Comparison of ENCODE assay signal across 8 mouse cellular contexts in genomic region chr10:7726501-7726812, GRCm38 (mm10). TPM values are rescaled to one million over a fixed set of nuclear protein-coding genes. Genes with fewer than 3 reads are reported as not detected.
A peak's percentile ranks its signal among the peaks of the same experiment; 100 is the strongest.
DNase-seq lines count a peak whose midpoint lies in the region; ATAC-seq lines count a peak whose summit lies in the region.

No protein-coding gene starts in this region.

- no peak for DNase-seq in heart, postnatal 10 days
- peak; percentile 47 for DNase-seq in MN1 (ENCODE audit: low spot score)
- DNase-seq in gastrocnemius, adult 18-20 months (ENCODE audit: low spot score), result no peak
- no peak for DNase-seq in cerebellum, adult 8-10 months
- DNase-seq in spleen, postnatal 36 days (ENCODE audit: low spot score in 2 of 2), result no peak

- no peaks in the 10 kb centered on the region for H3K36me3 ChIP-seq in heart, embryonic 15.5 days
- H3K36me3 ChIP-seq in heart, embryonic 16.5 days (ENCODE audit: control insufficient read depth, insufficient read depth), result no peaks in the 10 kb centered on the region
- no peaks in the 10 kb centered on the region for H3K36me3 ChIP-seq in midbrain, embryonic 12.5 days

- ATAC-seq in heart, embryonic 15.5 days (replicated peaks; ENCODE audit: insufficient number of reproducible peaks, insufficient read depth, low FRiP score, low read depth), result no peak
- no peak for ATAC-seq in heart, embryonic 16.5 days (replicated peaks; ENCODE audit: extremely low read depth, insufficient read depth, low FRiP score)
- no peak for ATAC-seq in midbrain, embryonic 12.5 days (ENCODE audit: low FRiP score, low read depth)

- WGBS in heart, embryonic 15.5 days, result under 1% methylated on average over 8 of the region's 8 CpGs
- under 1% methylated on average over 8 of the region's 8 CpGs for WGBS in heart, embryonic 16.5 days
- WGBS in midbrain, embryonic 12.5 days, result under 1% methylated on average over 8 of the region's 8 CpGs

- H3K4me2 ChIP-seq in heart, embryonic 15.5 days, result peak overlapping the region; percentile 84
- H3K4me2 ChIP-seq in heart, embryonic 16.5 days (ENCODE audit: low read depth, low read length), result peak overlapping the region; percentile 94
- H3K4me2 ChIP-seq in midbrain, embryonic 12.5 days (replicated peaks), result peak overlapping the region; percentile 88

- H3K9me3 ChIP-seq in heart, embryonic 15.5 days (replicated peaks), result no peaks in the 10 kb centered on the region
- H3K9me3 ChIP-seq in heart, embryonic 16.5 days (replicated peaks; ENCODE audit: control insufficient read depth, low read length), result no peaks in the 10 kb centered on the region
- no peaks in the 10 kb centered on the region for H3K9me3 ChIP-seq in midbrain, embryonic 12.5 days

- H3K4me1 ChIP-seq in heart, embryonic 15.5 days (replicated peaks), result peaks cover 12% of the 10 kb centered on the region
- H3K4me1 ChIP-seq in heart, embryonic 16.5 days (ENCODE audit: control insufficient read depth, insufficient read depth, low read length), result peaks cover 10% of the 10 kb centered on the region
- peaks cover 13% of the 10 kb centered on the region for H3K4me1 ChIP-seq in midbrain, embryonic 12.5 days

- H3K4me3 ChIP-seq in heart, embryonic 15.5 days, result peak overlapping the region; percentile 87
- peak overlapping the region; percentile 97 for H3K4me3 ChIP-seq in heart, embryonic 16.5 days (ENCODE audit: low read length)
- H3K4me3 ChIP-seq in midbrain, embryonic 12.5 days, result peak overlapping the region; percentile 92

- intact Hi-C loops in heart, postnatal 10 days (cut with DNase I), result no loop called here

- H3K9ac ChIP-seq in heart, embryonic 15.5 days, result peak overlapping the region; percentile 81
- peak overlapping the region; percentile 90 for H3K9ac ChIP-seq in heart, embryonic 16.5 days (ENCODE audit: low read length)
- peak overlapping the region; percentile 84 for H3K9ac ChIP-seq in midbrain, embryonic 12.5 days (replicated peaks)

- H3K27me3 ChIP-seq in heart, embryonic 15.5 days, result no peaks in the 10 kb centered on the region
- H3K27me3 ChIP-seq in heart, embryonic 16.5 days (ENCODE audit: control insufficient read depth, insufficient read depth, low read length), result no peaks in the 10 kb centered on the region
- no peaks in the 10 kb centered on the region for H3K27me3 ChIP-seq in midbrain, embryonic 12.5 days

- peak overlapping the region; percentile 75 for H3K27ac ChIP-seq in heart, embryonic 15.5 days
- H3K27ac ChIP-seq in heart, embryonic 16.5 days (ENCODE audit: low read length), result peak overlapping the region; percentile 83
- 0 out of 2 replicates have a peak overlapping the region, but pooled peaks have one; percentile 68 for H3K27ac ChIP-seq in midbrain, embryonic 12.5 days (replicated peaks)

RNA-seq across cellular contexts. Expression of gene Katna1, which starts 0.7 kb away (rescaled TPM):
- polyA plus RNA-seq in heart, embryonic 15.5 days (2015; fragmentation: Nextera tagmentation; extraction: Ambion mirVana), result 30.3 and 32.8 TPM in 2 replicates
- total RNA-seq in heart, postnatal 10 days (2021), result 10 to 100 TPM; 11.9 to 16.9 TPM
- polyA plus RNA-seq in heart, embryonic 16.5 days (2015; fragmentation: Nextera tagmentation; extraction: Ambion mirVana), result 34.1 and 45.5 TPM in 2 replicates
- 51.5 and 56.5 TPM in 2 replicates for polyA plus RNA-seq in midbrain, embryonic 12.5 days (2016; fragmentation: Nextera tagmentation; extraction: Ambion mirVana)
- 10 to 100 TPM; 11.8 to 13.9 TPM for total RNA-seq in gastrocnemius, adult 18-20 months (2021)

RNA-seq across cellular contexts. Expression of gene Lats1, which starts 45.4 kb away (rescaled TPM):
- 2.9 and 4.2 TPM in 2 replicates for polyA plus RNA-seq in heart, embryonic 15.5 days (2015; fragmentation: Nextera tagmentation; extraction: Ambion mirVana)
- 10 to 100 TPM; 20.2 to 22.3 TPM for total RNA-seq in heart, postnatal 10 days (2021)
- 3.1 TPM in 2 replicates for polyA plus RNA-seq in heart, embryonic 16.5 days (2015; fragmentation: Nextera tagmentation; extraction: Ambion mirVana)
- polyA plus RNA-seq in midbrain, embryonic 12.5 days (2016; fragmentation: Nextera tagmentation; extraction: Ambion mirVana), result 16.0 and 18.2 TPM in 2 replicates
- 10 to 100 TPM in 1 of 2 experiments, 1 to 10 TPM in 1; 8.3 to 11.1 TPM for total RNA-seq in gastrocnemius, adult 18-20 months (2021)

RNA-seq across cellular contexts. Expression of gene Pcmt1, which starts 45.5 kb away (rescaled TPM):
- polyA plus RNA-seq in heart, embryonic 15.5 days (2015; fragmentation: Nextera tagmentation; extraction: Ambion mirVana), result 122 and 124 TPM in 2 replicates
- total RNA-seq in heart, postnatal 10 days (2021), result 100 to 1,000 TPM; 105 to 107 TPM
- polyA plus RNA-seq in heart, embryonic 16.5 days (2015; fragmentation: Nextera tagmentation; extraction: Ambion mirVana), result 134 and 143 TPM in 2 replicates
- 137 and 144 TPM in 2 replicates for polyA plus RNA-seq in midbrain, embryonic 12.5 days (2016; fragmentation: Nextera tagmentation; extraction: Ambion mirVana)
- total RNA-seq in gastrocnemius, adult 18-20 months (2021), result 100 to 1,000 TPM; 107 to 120 TPM

RNA-seq across cellular contexts. Expression of gene Nup43, which starts 59.2 kb away (rescaled TPM):
- polyA plus RNA-seq in heart, embryonic 15.5 days (2015; fragmentation: Nextera tagmentation; extraction: Ambion mirVana), result 26.8 and 31.3 TPM in 2 replicates
- total RNA-seq in heart, postnatal 10 days (2021), result 10 to 100 TPM in 1 of 2 experiments, 1 to 10 TPM in 1; 5.9 to 10.7 TPM
- polyA plus RNA-seq in heart, embryonic 16.5 days (2015; fragmentation: Nextera tagmentation; extraction: Ambion mirVana), result 31.8 and 32.4 TPM in 2 replicates
- 49.8 and 51.6 TPM in 2 replicates for polyA plus RNA-seq in midbrain, embryonic 12.5 days (2016; fragmentation: Nextera tagmentation; extraction: Ambion mirVana)
- 1 to 10 TPM; 5.8 TPM for total RNA-seq in gastrocnemius, adult 18-20 months (2021)
